Mouse (Mus musculus): Measurements from ENCODE around the gene Cdh18. TPM values are rescaled to one million over a fixed set of nuclear protein-coding genes. Genes with fewer than 3 reads are reported as not detected.
"Not testable (repeated sequence)": the region's sequence is repeated elsewhere in the genome, so short reads cannot be mapped to it uniquely, and the experiment has no call there.

Gene Cdh18
- polyA plus RNA-seq, 1 experiment from 2014 or later, result 0.67 TPM

DNA sequence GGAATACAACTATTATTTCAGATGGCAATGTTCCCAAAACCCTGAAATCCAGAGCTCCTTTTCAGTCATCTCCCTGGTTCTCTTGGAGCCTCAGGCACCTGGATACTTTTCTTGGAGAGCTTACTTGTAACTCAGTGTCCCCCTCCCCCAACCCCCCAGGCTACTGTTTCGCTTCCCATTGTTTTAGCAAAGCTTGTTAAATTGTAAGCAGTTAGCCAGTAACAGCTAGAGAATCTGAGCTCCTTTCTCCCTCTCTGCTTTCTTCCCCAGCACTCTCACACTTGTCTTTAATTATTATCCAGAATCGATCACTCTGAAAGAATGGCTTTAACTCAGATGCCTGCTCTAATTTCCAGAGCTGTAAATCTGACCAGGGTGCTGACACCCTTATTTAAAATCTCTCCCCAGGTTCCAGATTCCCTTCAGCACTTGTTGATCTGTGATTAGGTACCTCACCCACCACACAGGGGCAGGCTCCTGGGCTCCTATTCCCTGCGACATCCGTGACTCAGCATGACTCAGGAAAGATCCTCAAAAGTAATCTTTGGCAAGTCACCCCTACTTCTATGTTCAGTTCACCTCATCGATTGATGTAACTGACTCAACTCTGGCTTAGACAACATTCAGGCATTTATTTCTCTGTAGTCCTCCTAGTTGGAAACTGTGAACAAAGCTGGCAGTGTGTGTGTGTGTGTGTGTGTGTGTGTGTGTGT lies 556.0 kb downstream of the Cdh18 start:
- no peak overlapping the region for H3K9ac ChIP-seq
- WGBS, result 39% methylated on average over 5 of the region's 5 CpGs
- H3K27me3 ChIP-seq (replicated peaks), result no peaks in the 10 kb centered on the region
- ATAC-seq, result no peak
- no peaks in the 10 kb centered on the region for H3K36me3 ChIP-seq
- no peak overlapping the region for H3K4me2 ChIP-seq (replicated peaks)
- H3K9me3 ChIP-seq, result no peaks in the 10 kb centered on the region
- no peaks in the 10 kb centered on the region for H3K4me1 ChIP-seq (replicated peaks)
- H3K4me3 ChIP-seq (replicated peaks), result no peak overlapping the region
- no peak overlapping the region for H3K27ac ChIP-seq

DNA sequence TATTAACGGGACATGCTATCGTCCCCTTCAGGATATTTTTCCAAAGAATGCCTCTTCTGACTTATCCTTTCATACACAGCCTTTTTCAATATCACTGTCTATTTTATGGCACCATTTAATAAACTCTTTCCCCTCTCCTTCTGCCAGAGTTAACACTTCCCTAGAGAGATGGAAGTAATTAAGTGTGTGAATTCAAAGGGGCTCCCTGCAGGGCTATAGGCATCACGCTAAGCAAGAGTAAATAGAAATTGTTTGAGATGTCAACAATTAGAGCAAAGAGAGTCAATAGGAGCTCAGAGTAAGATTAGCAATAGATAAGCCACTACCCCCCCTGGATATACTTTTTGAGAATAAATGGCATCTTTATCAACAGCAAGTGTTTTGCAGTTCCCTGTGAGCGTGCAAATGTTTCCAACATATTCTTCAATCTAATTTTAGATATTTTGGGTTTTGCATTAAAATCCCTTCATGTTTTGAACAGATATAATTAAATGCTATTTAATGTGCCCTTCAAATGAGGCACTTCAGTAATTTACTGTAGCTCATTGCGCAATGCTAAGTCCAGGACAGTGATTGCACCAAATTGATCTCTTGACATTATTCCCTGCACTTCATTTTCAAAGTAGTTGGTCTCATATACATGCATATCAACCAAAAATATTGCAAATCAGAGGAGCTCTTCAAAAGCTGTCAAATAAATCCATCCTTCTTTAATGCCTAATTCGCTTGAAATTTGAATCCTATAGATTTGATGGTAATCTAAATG lies 586.3 kb downstream of the Cdh18 start:
- no peaks in the 10 kb centered on the region for H3K36me3 ChIP-seq
- no peak for ATAC-seq

DNA sequence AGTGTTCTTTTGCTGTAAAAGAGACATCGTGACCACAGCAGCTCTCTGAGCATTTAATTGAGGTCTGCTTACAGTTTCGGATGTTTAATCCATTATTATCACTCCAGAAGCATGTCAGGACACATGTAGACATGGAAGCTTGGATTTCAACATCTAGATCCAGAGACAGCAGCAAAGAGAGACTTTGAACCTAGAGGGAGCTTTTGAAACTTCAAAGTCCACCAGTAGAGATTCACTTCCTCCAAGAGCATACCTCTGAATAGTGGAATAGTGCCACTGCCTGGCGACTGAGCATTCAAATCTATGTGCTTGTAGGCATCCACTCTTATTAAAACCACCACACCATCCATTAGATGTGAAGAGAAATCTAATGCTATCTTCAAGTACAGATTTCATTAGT lies 588.1 kb downstream of the Cdh18 start:
- Histone ChIP-seq H3K9ac (no peak overlapping the region), H3K27ac (no peak overlapping the region), H3K27me3 (replicated peaks) (no peaks in the 10 kb centered on the region), H3K36me3 (no peaks in the 10 kb centered on the region), H3K9me3 (no peaks in the 10 kb centered on the region), H3K4me3 (replicated peaks) (no peak overlapping the region), H3K4me2 (replicated peaks) (no peak overlapping the region), H3K4me1 (replicated peaks) (no peaks in the 10 kb centered on the region)
- ATAC-seq, result no peak
- 87% methylated on average over 3 of the region's 3 CpGs for WGBS

More for the DNA sequence above, 586.3 kb downstream of the Cdh18 start:
- no peak overlapping the region for H3K4me2 ChIP-seq (replicated peaks)
- no peaks in the 10 kb centered on the region for H3K27me3 ChIP-seq (replicated peaks)
- H3K27ac ChIP-seq, result no peak overlapping the region
- no peak overlapping the region for H3K9ac ChIP-seq
- no peaks in the 10 kb centered on the region for H3K4me1 ChIP-seq (replicated peaks)
- H3K9me3 ChIP-seq, result no peaks in the 10 kb centered on the region
- no peak overlapping the region for H3K4me3 ChIP-seq (replicated peaks)
- 71% methylated on average over 6 of the region's 6 CpGs for WGBS

DNA sequence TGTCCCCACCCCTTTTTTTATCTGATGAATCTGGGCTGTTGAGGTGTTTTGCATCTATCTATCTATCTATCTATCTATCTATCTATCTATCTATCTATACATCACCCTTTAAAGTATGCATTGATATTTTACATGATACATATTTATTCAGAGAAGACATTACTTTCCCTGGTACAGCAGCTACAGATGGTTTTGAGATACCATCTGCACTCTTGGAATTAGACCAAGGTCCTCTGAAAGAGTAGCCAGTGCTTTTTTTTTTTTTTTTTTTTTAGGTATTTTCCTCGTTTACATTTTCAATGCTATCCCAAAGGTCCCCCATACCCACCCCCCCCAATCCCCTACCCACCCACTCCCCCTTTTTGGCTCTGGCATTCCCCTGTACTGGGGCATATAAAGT lies 594.1 kb downstream of the Cdh18 start:
- WGBS, result 20% methylated on average over 1 of the region's 1 CpGs
- H3K4me2 ChIP-seq (replicated peaks); H3K4me1 ChIP-seq (replicated peaks); H3K36me3 ChIP-seq; H3K9ac ChIP-seq; H3K27me3 ChIP-seq (replicated peaks); H3K27ac ChIP-seq; ATAC-seq; H3K9me3 ChIP-seq; H3K4me3 ChIP-seq (replicated peaks): not testable (repeated sequence)

DNA sequence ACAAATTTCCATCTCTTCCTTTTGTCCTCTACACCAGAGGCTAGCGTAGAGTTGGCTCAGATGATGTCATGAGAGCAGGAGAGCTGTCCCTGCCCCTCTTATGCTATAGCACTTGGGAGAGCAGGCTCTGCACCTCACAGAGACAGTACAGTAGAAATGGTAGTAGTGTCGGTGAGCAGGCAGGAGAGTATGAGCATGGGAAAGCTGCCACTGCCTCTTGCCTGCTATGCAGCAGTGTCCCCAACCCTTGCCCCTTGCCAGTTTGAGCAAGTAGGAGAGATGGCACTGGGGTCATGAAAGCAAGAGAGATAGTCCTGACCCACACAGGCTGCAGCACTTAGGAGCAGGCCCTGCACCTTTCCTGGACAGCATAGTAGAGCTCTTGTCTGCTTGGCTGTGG lies 607.1 kb downstream of the Cdh18 start:
- Histone ChIP-seq H3K36me3 (no peaks in the 10 kb centered on the region), H3K9ac (no peak overlapping the region), H3K4me1 (replicated peaks) (no peaks in the 10 kb centered on the region), H3K4me3 (replicated peaks) (no peak overlapping the region), H3K4me2 (replicated peaks) (no peak overlapping the region), H3K27me3 (replicated peaks) (no peaks in the 10 kb centered on the region), H3K9me3 (no peaks in the 10 kb centered on the region), H3K27ac (no peak overlapping the region)
- 87% methylated on average over 2 of the region's 2 CpGs for WGBS
- no peak for ATAC-seq

DNA sequence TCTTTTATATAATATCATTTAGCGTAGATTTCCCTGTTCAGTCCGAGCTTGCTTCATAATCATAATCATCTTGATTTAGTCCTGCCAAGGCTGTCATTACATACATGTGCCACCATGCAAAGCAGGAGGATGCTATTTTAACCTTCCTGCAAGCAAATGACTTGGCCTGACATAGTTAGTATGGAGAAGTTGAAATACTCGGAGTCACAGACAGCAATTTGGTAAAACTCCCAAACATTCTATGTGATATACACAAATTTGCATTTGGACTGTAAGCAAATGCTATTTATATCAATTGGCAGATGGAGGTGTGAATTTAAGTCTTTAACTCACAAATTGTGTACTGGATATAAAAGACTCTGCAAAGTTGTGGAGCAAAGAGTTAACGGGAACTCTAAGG lies 616.0 kb downstream of the Cdh18 start:
- no peak overlapping the region for H3K27ac ChIP-seq
- no peak for ATAC-seq

DNA sequence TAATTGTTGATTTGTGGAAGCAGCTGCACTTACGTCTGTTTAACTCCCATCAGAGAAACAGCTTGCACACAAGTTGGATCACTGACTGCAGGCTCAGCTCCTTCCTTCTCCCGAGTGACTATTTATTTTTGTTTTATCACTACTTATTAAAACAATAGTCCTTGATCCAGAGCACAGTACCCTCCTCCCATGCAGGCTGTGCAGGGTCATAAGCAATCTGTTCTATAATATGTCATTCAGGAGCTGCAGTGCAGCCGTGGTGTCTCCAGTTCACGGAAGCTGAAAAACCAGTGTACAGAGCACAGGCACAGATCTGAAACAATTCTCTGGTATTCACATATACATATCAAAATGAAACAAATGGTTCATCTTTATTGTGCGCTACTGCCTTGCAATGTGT lies 625.8 kb downstream of the Cdh18 start:
- no peak overlapping the region for H3K9ac ChIP-seq
- H3K36me3 ChIP-seq, result no peaks in the 10 kb centered on the region
- no peaks in the 10 kb centered on the region for H3K9me3 ChIP-seq
- no peak for ATAC-seq
- H3K27ac ChIP-seq, result no peak overlapping the region
- WGBS, result 48% methylated on average over 5 of the region's 5 CpGs
- no peaks in the 10 kb centered on the region for H3K4me1 ChIP-seq (replicated peaks)
- H3K27me3 ChIP-seq (replicated peaks), result no peaks in the 10 kb centered on the region
- H3K4me3 ChIP-seq (replicated peaks), result no peak overlapping the region
- no peak overlapping the region for H3K4me2 ChIP-seq (replicated peaks)

More for the DNA sequence above, 616.0 kb downstream of the Cdh18 start:
- Histone ChIP-seq H3K4me1 (replicated peaks) (no peaks in the 10 kb centered on the region), H3K9me3 (no peaks in the 10 kb centered on the region), H3K27me3 (replicated peaks) (no peaks in the 10 kb centered on the region), H3K9ac (no peak overlapping the region), H3K4me3 (replicated peaks) (no peak overlapping the region), H3K36me3 (no peaks in the 10 kb centered on the region), H3K4me2 (replicated peaks) (no peak overlapping the region)
- 77% methylated on average over 4 of the region's 4 CpGs for WGBS

DNA sequence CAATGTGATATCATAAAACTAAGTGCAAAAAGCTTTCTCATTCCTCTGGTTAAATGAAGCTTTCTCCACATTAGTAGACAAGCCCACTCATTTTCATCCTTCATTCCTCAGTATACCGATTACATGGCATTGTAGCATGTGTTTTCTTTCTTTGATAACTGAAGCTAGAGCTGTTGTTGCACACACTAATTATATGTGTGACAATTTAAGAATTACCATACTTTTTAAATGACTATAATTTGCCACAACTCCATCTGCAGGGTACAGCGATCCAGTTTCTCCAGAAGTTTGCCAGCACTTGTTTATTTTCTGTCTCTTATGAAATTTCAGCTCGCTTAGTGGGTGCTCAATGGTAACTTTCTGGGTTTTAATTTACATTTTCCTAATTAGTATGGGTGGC lies 663.2 kb downstream of the Cdh18 start:
- H3K27ac ChIP-seq, result no peak overlapping the region
- WGBS, result 83% methylated on average over 3 of the region's 3 CpGs
- no peak for ATAC-seq

DNA sequence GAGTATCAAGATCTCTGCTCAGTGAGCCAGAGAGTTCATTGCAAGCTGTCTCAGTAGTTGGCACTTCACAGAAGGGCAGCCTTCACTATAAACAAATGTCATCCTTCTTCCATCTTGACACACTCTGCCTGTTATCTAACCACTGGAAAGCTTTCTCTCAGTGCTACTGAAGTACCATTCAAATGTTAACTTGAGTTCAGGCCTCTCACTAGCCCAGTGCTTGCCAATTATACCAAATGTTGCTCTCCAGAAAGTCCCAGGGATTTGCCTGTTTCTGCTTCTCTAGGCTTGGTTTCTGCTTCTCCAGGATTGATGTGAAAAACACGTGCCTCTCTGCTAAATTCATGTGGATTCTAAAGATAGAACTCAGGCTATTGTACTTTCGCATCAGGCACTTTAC lies 681.8 kb downstream of the Cdh18 start:
- H3K27me3 ChIP-seq (replicated peaks), result no peaks in the 10 kb centered on the region
- H3K4me1 ChIP-seq (replicated peaks), result no peaks in the 10 kb centered on the region
- no peak overlapping the region for H3K9ac ChIP-seq
- H3K4me3 ChIP-seq (replicated peaks), result no peak overlapping the region
- no peak overlapping the region for H3K27ac ChIP-seq
- ATAC-seq, result no peak
- no peaks in the 10 kb centered on the region for H3K36me3 ChIP-seq
- WGBS, result 60% methylated on average over 2 of the region's 2 CpGs
- H3K4me2 ChIP-seq (replicated peaks), result no peak overlapping the region
- H3K9me3 ChIP-seq, result no peaks in the 10 kb centered on the region

More for the DNA sequence above, 663.2 kb downstream of the Cdh18 start:
- no peaks in the 10 kb centered on the region for H3K36me3 ChIP-seq
- H3K9ac ChIP-seq, result no peak overlapping the region
- no peaks in the 10 kb centered on the region for H3K4me1 ChIP-seq (replicated peaks)
- no peak overlapping the region for H3K4me2 ChIP-seq (replicated peaks)
- no peak overlapping the region for H3K4me3 ChIP-seq (replicated peaks)
- no peaks in the 10 kb centered on the region for H3K27me3 ChIP-seq (replicated peaks)
- H3K9me3 ChIP-seq, result no peaks in the 10 kb centered on the region

DNA sequence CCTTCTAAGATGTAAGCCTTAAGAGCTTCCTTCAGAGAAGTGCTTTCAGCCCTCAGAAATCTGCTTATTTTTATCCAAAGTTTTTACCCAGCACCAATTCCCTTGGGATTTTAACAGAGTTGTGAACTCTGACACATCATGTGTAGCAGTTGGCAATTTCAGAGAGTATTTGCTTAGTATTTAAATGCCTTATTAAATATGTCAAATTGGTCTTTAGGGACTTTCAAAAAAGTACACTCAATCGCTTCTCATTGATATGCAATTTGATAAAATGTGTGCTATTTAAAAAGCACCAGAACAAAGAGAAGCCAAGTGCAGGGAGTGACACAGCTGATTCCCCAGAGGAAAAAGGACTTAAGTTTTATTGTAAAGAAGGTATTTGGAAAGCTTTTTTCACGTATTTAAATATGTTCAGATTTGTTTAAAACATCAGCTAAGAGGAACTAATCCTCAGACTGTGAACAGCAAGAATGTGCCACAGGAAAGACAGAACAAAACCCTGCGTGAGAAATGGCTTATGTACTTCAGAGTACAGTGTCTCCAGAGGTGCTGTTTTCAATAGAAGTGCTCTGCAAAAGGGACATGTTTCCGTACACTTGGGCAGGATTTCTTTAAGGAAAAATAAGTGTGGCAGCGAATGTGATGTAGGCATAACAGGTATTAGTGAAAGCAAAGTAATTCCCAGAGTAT lies 709.1 kb downstream of the Cdh18 start:
- ATAC-seq, result no peak
- Histone ChIP-seq H3K27ac (no peak overlapping the region), H3K4me3 (replicated peaks) (no peak overlapping the region), H3K27me3 (replicated peaks) (no peaks in the 10 kb centered on the region), H3K4me1 (replicated peaks) (no peaks in the 10 kb centered on the region), H3K9me3 (no peaks in the 10 kb centered on the region), H3K36me3 (no peaks in the 10 kb centered on the region), H3K9ac (no peak overlapping the region), H3K4me2 (replicated peaks) (no peak overlapping the region)
- 68% methylated on average over 5 of the region's 5 CpGs for WGBS

DNA sequence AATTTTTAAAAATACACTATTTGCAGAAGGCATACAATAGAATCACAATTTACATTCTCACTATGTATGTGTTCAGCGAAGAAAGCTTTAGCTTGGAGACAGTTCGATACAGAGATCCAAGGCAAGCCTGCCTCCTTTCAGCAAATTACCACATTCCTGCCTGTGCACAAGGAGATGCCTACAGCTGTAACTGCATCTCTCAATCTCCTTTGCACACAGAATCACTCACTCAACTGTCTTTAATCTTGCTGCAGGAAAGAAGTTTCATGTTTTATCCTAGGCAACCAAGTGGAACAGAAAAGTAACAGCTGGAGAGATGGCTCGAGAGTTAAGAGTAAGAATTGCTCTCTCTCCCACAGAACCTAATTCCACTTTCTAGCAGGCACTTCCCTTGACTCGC lies 729.6 kb downstream of the Cdh18 start:
- 79% methylated on average over 4 of the region's 4 CpGs for WGBS
- H3K4me2 ChIP-seq (replicated peaks), result no peak overlapping the region
- H3K9ac ChIP-seq, result no peak overlapping the region
- H3K4me1 ChIP-seq (replicated peaks), result no peaks in the 10 kb centered on the region
- no peak overlapping the region for H3K27ac ChIP-seq
- ATAC-seq, result no peak
- no peaks in the 10 kb centered on the region for H3K36me3 ChIP-seq
- no peaks in the 10 kb centered on the region for H3K27me3 ChIP-seq (replicated peaks)
- no peaks in the 10 kb centered on the region for H3K9me3 ChIP-seq
- H3K4me3 ChIP-seq (replicated peaks), result no peak overlapping the region

DNA sequence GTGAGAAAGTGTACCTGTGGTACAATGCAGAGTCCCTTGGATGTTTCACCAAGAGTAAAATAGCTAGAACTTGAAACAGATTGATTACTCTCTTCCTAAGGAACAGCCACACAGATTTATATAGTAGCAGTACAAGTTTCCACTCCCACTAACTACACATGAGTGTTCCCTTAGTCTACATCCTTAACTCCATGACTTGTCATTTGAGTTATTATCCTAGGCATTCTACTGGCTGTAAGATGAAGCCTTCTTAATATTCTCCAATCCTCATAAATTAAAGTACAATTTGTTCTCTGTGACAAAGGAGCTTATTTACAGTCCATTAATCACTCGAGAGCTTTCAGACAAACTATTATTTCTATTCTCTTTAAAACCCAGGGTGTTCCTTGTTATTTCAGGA lies 756.2 kb downstream of the Cdh18 start:
- H3K9ac ChIP-seq, result no peak overlapping the region
- H3K27me3 ChIP-seq (replicated peaks), result no peaks in the 10 kb centered on the region
- no peak overlapping the region for H3K27ac ChIP-seq
- no peak overlapping the region for H3K4me2 ChIP-seq (replicated peaks)
- no peaks in the 10 kb centered on the region for H3K4me1 ChIP-seq (replicated peaks)
- H3K4me3 ChIP-seq (replicated peaks), result no peak overlapping the region
- no peaks in the 10 kb centered on the region for H3K9me3 ChIP-seq
- ATAC-seq, result no peak
- 74% methylated on average over 1 of the region's 1 CpGs for WGBS
- H3K36me3 ChIP-seq, result no peaks in the 10 kb centered on the region

Measured in intestine, embryonic 15.5 days (tissue).